Mouse (Mus musculus): ENCODE measurements at regions not wholly inside any gene's neighbourhood (a gene's known extent, or its start where the extent isn't known, plus 50 kb on each side); places are given as distances from the start of the nearest gene placed in this dataset.
"Not testable (repeated sequence)": the region's sequence is repeated elsewhere in the genome, so short reads cannot be mapped to it uniquely, and the experiment has no call there.

- ATAC-seq; DNase-seq (ENCODE audit: low read depth, low spot score); POLR2A ChIA-PET; H3K27me3 ChIP-seq; in situ Hi-C loops (cut with MboI; ENCODE audit: low pct_unique_long_range_greater_than_20kb); CTCF ChIA-PET: not testable (repeated sequence)
Measured at GRCm38 (mm10) chr16:68209684-68210083, 589.0 kb upstream of the Cadm2 start.

- ATAC-seq; H3K27me3 ChIP-seq; CTCF ChIA-PET; POLR2A ChIA-PET; DNase-seq (ENCODE audit: low read depth, low spot score); in situ Hi-C loops (cut with MboI; ENCODE audit: low pct_unique_long_range_greater_than_20kb): not testable (repeated sequence)
Measured at GRCm38 (mm10) chr16:68204908-68205307, 584.2 kb upstream of the Cadm2 start.

DNA sequence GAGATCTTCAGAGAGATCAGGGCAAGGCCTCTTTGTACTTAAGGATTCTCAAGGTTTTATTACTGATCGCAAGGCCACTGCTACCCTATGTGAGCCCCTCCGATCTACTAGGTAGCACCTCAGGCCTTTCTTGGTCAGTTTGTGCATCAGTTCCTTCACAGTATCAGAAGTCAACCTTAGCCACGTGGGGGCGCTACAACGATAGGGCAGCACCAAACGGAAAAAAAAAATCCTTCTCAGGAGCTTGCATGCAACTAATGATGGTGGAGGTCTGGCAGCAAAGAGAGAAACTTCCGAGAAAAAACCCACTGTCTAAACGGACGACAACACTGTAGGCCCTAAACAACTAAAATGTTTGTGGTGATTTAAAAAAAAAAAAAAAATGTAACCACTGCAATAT lies 543.9 kb upstream of the Cadm2 start:
- in situ Hi-C loops (cut with MboI; ENCODE audit: low pct_unique_long_range_greater_than_20kb) = no loop called here
- ChIA-PET CTCF (interaction anchor here (0.9 kb wide), 1 partner anchor 10 kb away, joined by 3 read pairs; no protein-coding TSS in a partner anchor), POLR2A (no interaction called here)
- no peaks in the 10 kb centered on the region for H3K27me3 ChIP-seq
- no peak for TF ChIP-seq CTCF (IDR thresholded peaks at IDR 0.05)
- no peak for ATAC-seq
- no peak for DNase-seq (ENCODE audit: low read depth, low spot score)

DNA sequence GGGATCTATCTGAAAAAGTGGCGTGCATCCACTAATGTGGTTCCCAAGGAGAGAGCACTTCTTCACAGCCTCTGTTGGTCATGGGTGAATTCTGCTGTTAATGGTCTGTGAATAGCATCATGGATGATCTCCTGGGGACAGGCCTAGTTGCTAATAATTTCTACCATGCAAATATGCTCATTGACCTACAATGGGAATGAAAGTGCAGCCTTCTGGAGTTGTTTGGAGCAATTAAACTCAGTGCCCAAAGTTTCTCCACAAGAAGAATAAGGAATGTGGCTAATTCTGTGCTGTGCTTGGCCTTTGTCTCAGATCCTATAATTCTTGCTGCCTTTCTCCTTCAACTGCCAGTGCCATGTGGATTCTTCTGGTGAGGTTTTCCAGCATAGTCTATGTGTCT lies 532.8 kb upstream of the Cadm2 start:
- in situ Hi-C loops (cut with MboI; ENCODE audit: low pct_unique_long_range_greater_than_20kb) = no loop called here
- DNase-seq (ENCODE audit: low read depth, low spot score) = no peak
- ChIA-PET CTCF (no interaction called here), POLR2A (no interaction called here)
- no peaks in the 10 kb centered on the region for H3K27me3 ChIP-seq
- ATAC-seq = no peak
- TF ChIP-seq CTCF (IDR thresholded peaks at IDR 0.05) = no peak
